Mouse (Mus musculus) liver, postnatal 0 days (tissue): Measurements from ENCODE around the gene Dqx1.
A peak's percentile ranks its signal among the peaks of the same experiment; 100 is the strongest.

Experiments
- CTCF ChIP-seq: sonication (generic); IDR thresholded peaks from 2 replicates; pipeline ENCODE4 v1.5.1; 2016; ENCODE audit warnings: antibody characterized with exemption, low read depth
- EP300 ChIP-seq: IDR thresholded peaks from 2 replicates; pipeline ENCODE4 v1.6.1; 2016; ENCODE audit warnings: antibody characterized with exemption, low read depth, mild to moderate bottlenecking

DNA sequence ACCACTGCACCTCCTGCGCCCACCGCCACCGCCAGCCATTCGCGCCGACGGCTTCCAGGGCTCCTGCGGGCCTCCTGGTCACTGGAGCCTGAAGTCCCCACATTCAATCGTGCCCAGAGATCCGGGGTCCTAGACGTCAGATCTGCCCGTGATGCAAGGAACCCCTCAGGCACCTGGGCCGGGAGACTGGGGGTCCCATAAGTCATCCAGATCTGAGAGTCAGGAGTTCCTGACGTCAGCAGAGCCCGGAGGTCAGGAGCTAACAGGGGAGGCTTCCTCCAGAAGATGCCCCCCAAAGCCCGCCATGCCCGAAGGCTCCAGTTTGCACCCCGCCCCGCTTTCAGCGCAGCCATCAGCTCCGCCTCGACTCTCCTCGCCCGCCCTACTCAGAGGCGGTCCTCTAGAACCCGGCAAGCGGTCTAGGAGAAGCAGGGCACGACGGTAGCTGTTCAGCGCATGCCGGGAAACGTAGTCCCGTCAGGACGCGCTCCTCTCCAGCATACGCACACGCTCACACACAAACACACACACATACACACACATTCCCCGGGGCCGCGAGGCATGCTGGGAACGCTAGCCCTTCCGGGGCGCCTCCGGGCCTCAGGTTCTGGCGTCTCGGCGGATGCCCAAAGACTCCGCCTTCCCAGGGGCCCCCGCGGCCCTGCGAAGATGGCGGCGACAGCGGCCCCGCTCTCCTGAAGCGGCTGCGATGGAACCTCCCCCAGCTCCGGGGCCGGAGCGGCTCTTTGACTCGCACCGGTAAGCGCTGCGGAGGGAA, 3.4 kb upstream of the Dqx1 start, which contains the start of gene Aup1:
- TF ChIP-seq CTCF (no peak), EP300 (peak; percentile 83)
